Comparison of ENCODE assay signal across 17 mouse cellular contexts in genomic region chr2:152139191-152139987, GRCm38 (mm10). TPM values are rescaled to one million over a fixed set of nuclear protein-coding genes. Genes with fewer than 3 reads are reported as not detected.
DNase-seq lines count a peak whose midpoint lies in the region; ATAC-seq and TF ChIP-seq lines count a peak whose summit lies in the region.
"Had no signal": no experiment of that assay in that cellular context is flagged by ENCODE, and none has a peak within 500 bp of the region (broad histone marks: within the 10 kb centered on the region; RNA-seq: fewer than 3 reads in every experiment).

No protein-coding gene starts in this region.

- H3K9me3 ChIP-seq in hindbrain, embryonic 10.5 days: no peaks in the 10 kb centered on the region
- H3K9me3 ChIP-seq in hindbrain, embryonic 13.5 days: no peaks in the 10 kb centered on the region
- no peaks in the 10 kb centered on the region for H3K9me3 ChIP-seq in midbrain, embryonic 15.5 days
- H3K9me3 ChIP-seq: embryonic facial prominence, embryonic 15.5 days; kidney, embryonic 15.5 days; neural tube, embryonic 13.5 days had no signal

- no peak overlapping the region for H3K4me3 ChIP-seq in hindbrain, embryonic 10.5 days
- H3K4me3 ChIP-seq in hindbrain, embryonic 13.5 days: no peak overlapping the region
- H3K4me3 ChIP-seq in layer of hippocampus, adult 2 months: no peak overlapping the region
- H3K4me3 ChIP-seq in midbrain, embryonic 15.5 days: no peak overlapping the region
- H3K4me3 ChIP-seq: embryonic facial prominence, embryonic 15.5 days; kidney, embryonic 15.5 days; neural tube, embryonic 13.5 days had no signal

- no peak overlapping the region for H3K9ac ChIP-seq in hindbrain, embryonic 13.5 days
- no peak overlapping the region for H3K9ac ChIP-seq in midbrain, embryonic 15.5 days
- H3K9ac ChIP-seq: embryonic facial prominence, embryonic 15.5 days; kidney, embryonic 15.5 days; lung, embryonic 14.5 days; neural tube, embryonic 13.5 days had no signal

- DNase-seq in hindbrain, embryonic 10.5 days (ENCODE audit: low spot score): no peak
- DNase-seq in right cerebral cortex, postnatal 25 days: peak; percentile 31
- DNase-seq in right cerebral cortex, postnatal 36 days (ENCODE audit: low spot score in 2 of 2): no peak
- peak; percentile 27 to 43 for DNase-seq in layer of hippocampus, adult 2 months (ENCODE audit: low spot score in 2 of 2)
- DNase-seq in kidney, postnatal 25 days: no peak
- DNase-seq: liver; lung, embryonic 14.5 days; thymus, adult 2 months had no signal

- ATAC-seq in hindbrain, embryonic 13.5 days (ENCODE audit: low FRiP score): no peak
- no peak for ATAC-seq in midbrain, embryonic 15.5 days (replicated peaks)
- ATAC-seq: Patski had no signal

- no peak overlapping the region for H3K4me2 ChIP-seq in hindbrain, embryonic 13.5 days
- no peak overlapping the region for H3K4me2 ChIP-seq in midbrain, embryonic 15.5 days
- H3K4me2 ChIP-seq: embryonic facial prominence, embryonic 15.5 days; kidney, embryonic 15.5 days; lung, embryonic 14.5 days; neural tube, embryonic 13.5 days had no signal

- 71% methylated on average over 10 of the region's 10 CpGs for WGBS in hindbrain, embryonic 10.5 days
- 55% methylated on average over 10 of the region's 10 CpGs for WGBS in hindbrain, embryonic 13.5 days
- WGBS in midbrain, embryonic 15.5 days: 61% methylated on average over 10 of the region's 10 CpGs

- peaks cover 58% of the 10 kb centered on the region for H3K27me3 ChIP-seq in hindbrain, embryonic 10.5 days (ENCODE audit: insufficient read depth, poor library complexity, severe bottlenecking)
- H3K27me3 ChIP-seq in hindbrain, embryonic 13.5 days: peaks cover 36% of the 10 kb centered on the region
- peaks cover 31% of the 10 kb centered on the region for H3K27me3 ChIP-seq in midbrain, embryonic 15.5 days (replicated peaks)

- H3K4me1 ChIP-seq in hindbrain, embryonic 10.5 days (replicated peaks): peaks cover 45% of the 10 kb centered on the region
- peaks cover 49% of the 10 kb centered on the region for H3K4me1 ChIP-seq in hindbrain, embryonic 13.5 days (replicated peaks)
- H3K4me1 ChIP-seq in midbrain, embryonic 15.5 days: peaks cover 26% of the 10 kb centered on the region

- peak overlapping the region; percentile 37; the same call in 1 of the 2 replicates for H3K27ac ChIP-seq in hindbrain, embryonic 10.5 days
- H3K27ac ChIP-seq in hindbrain, embryonic 13.5 days: no peak overlapping the region
- no peak overlapping the region for H3K27ac ChIP-seq in layer of hippocampus, adult 2 months
- H3K27ac ChIP-seq in midbrain, embryonic 15.5 days: no peak overlapping the region
- H3K27ac ChIP-seq: embryonic facial prominence, embryonic 15.5 days; kidney, embryonic 15.5 days; neural tube, embryonic 13.5 days had no signal

- TF ChIP-seq CTCF in layer of hippocampus, adult 2 months (conservative IDR thresholded peaks at IDR 0.05): no peak

- no peaks in the 10 kb centered on the region for H3K36me3 ChIP-seq in hindbrain, embryonic 10.5 days
- H3K36me3 ChIP-seq in hindbrain, embryonic 13.5 days: no peaks in the 10 kb centered on the region
- no peaks in the 10 kb centered on the region for H3K36me3 ChIP-seq in midbrain, embryonic 15.5 days (replicated peaks)
- H3K36me3 ChIP-seq: embryonic facial prominence, embryonic 15.5 days; kidney, embryonic 15.5 days; neural tube, embryonic 13.5 days had no signal

RNA-seq across cellular contexts. Expression of gene Tcf15, which starts 4.0 kb away (rescaled TPM):
- polyA plus RNA-seq in hindbrain, embryonic 10.5 days (2016; fragmentation: Nextera tagmentation; extraction: Ambion mirVana): 5.2 and 7.6 TPM in 2 replicates
- polyA plus RNA-seq in hindbrain, embryonic 13.5 days (2015; fragmentation: Nextera tagmentation; extraction: Ambion mirVana): 2.8 and 3.2 TPM in 2 replicates
- total RNA-seq in layer of hippocampus, adult 2 months (2021): 1 to 10 TPM; 2.7 to 5.1 TPM
- 1.1 TPM in 2 replicates for polyA plus RNA-seq in midbrain, embryonic 15.5 days (2015; fragmentation: Nextera tagmentation; extraction: Ambion mirVana)
- total RNA-seq: CH12.LX had no signal
- polyA plus RNA-seq: Patski had no signal

RNA-seq across cellular contexts. Expression of gene Srxn1, which starts 34.1 kb away (rescaled TPM):
- polyA plus RNA-seq in hindbrain, embryonic 10.5 days (2016; fragmentation: Nextera tagmentation; extraction: Ambion mirVana): 15.6 and 18.7 TPM in 2 replicates
- polyA plus RNA-seq in hindbrain, embryonic 13.5 days (2015; fragmentation: Nextera tagmentation; extraction: Ambion mirVana): 16.1 and 16.8 TPM in 2 replicates
- 10 to 100 TPM; 76.0 to 80.6 TPM for total RNA-seq in layer of hippocampus, adult 2 months (2021)
- polyA plus RNA-seq in midbrain, embryonic 15.5 days (2015; fragmentation: Nextera tagmentation; extraction: Ambion mirVana): 21.5 and 23.7 TPM in 2 replicates
- total RNA-seq: CH12.LX had no signal

RNA-seq across cellular contexts. Expression of gene Scrt2, which starts 58.1 kb away (rescaled TPM):
- 5.5 and 19.0 TPM in 2 replicates for polyA plus RNA-seq in hindbrain, embryonic 10.5 days (2016; fragmentation: Nextera tagmentation; extraction: Ambion mirVana)
- polyA plus RNA-seq in hindbrain, embryonic 13.5 days (2015; fragmentation: Nextera tagmentation; extraction: Ambion mirVana): 24.0 and 27.8 TPM in 2 replicates
- total RNA-seq in layer of hippocampus, adult 2 months (2021): 10 to 100 TPM; 24.4 to 25.4 TPM
- polyA plus RNA-seq in midbrain, embryonic 15.5 days (2015; fragmentation: Nextera tagmentation; extraction: Ambion mirVana): 10.7 and 10.9 TPM in 2 replicates
- total RNA-seq: CH12.LX; megakaryocyte progenitor cell, adult 5-6 weeks had no signal
- polyA plus RNA-seq: heart, postnatal 0 days; lung, embryonic 14.5 days; Patski had no signal

Comparison
In these comparisons a context has a peak if more than half of its experiments do, and no peak if none do; other contexts are left out.
1. DNase-seq: peak in right cerebral cortex, postnatal 25 days (single experiment) and layer of hippocampus, adult 2 months (2 of 2); none in hindbrain, embryonic 10.5 days (single experiment), right cerebral cortex, postnatal 36 days (0 of 2) and kidney, postnatal 25 days (0 of 2).